Mouse (Mus musculus) E14TG2a.4 (cell line): ENCODE measurements around the gene Tenm4.

Source experiments
- CTCF ChIP-seq: conservative IDR thresholded peaks from 2 replicates; pipeline ENCODE4 v1.5.1; 2014; ENCODE audit warnings: low read length
- NANOG ChIP-seq: IDR thresholded peaks from 2 replicates; pipeline ENCODE4 v1.6.1; 2014; ENCODE audit warnings: borderline replicate concordance, low read length, mixed read lengths

DNA sequence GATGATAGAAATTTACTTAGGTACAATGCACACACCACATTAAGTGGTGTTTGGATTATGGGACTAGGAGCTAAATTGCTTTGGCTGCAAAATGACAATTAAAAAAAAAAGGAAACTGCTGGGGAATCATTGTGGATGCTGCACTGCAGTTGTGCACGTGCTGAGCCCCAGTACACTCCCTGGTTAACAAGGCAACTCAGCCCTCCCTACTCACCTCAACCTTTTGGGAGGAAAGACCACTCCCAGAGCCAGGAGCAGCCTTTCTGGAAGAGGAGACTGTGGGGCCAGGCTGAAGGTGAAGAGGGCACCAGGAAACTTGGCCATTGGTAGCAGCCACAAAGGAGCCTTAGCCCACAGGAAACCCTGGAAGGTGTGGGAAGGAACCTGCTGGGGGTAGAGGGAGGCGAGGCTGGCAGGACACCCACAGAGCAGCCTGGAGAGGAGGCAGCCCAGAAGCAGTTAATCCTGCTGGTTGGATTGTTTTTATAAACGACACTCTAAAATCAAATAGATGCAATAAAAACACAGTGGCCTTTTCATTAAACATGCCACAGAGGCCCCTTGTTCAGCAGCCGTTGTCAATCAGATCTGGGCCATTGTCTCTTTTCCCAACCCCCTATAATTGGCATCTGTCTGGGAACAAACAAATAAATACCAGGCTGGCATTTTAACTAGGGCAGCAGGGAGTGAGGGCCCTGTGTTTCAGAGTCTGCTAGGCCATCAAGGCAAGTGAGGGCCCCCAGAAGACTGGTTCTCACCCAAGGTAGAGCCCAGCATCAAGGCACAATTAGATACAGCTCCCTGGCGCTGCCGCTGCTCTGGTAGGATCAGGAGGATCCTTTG lies 212.9 kb downstream of the Tenm4 start:
- TF ChIP-seq CTCF: no peak
- TF ChIP-seq NANOG: no peak
